Mouse (Mus musculus) limb, embryonic 14.5 days (tissue): Measurements from ENCODE around the gene Plekhm2. TPM values are rescaled to one million over a fixed set of nuclear protein-coding genes. Genes with fewer than 3 reads are reported as not detected.

Experiments used
- ATAC-seq: fragments of 200-750 bp; cut with Nextera tagmentation; 2 replicates; pipeline ENCODE4 v1.8.0; 2017; ENCODE audit warnings: low read depth, moderate number of reproducible peaks, moderate TSS enrichment; ENCODE audit not compliant: low FRiP score
- DNase-seq: peaks from one replicate; pipeline ENCODE4 v3.0.0-alpha.2; 2015; ENCODE audit warnings: low spot score
- H3K27ac ChIP-seq: fragments of 300-500 bp; sonication (generic); replicated peaks from 2 replicates; pipeline ENCODE4 v1.5.1; 2014; ENCODE audit warnings: low read depth, mild to moderate bottlenecking, low read length, moderate library complexity, mixed read lengths
- H3K27me3 ChIP-seq: fragments of 300-500 bp; sonication (generic); 2 replicates; pipeline ENCODE4 v1.6.1; 2014; ENCODE audit warnings: low read length, mixed read lengths; ENCODE audit not compliant: control insufficient read depth, insufficient read depth
- H3K36me3 ChIP-seq: fragments of 300-500 bp; sonication (generic); 2 replicates; pipeline ENCODE4 v1.6.1; 2014; ENCODE audit warnings: mild to moderate bottlenecking, low read length, moderate library complexity, mixed read lengths; ENCODE audit not compliant: control insufficient read depth, insufficient read depth
- H3K4me1 ChIP-seq: fragments of 300-500 bp; sonication (generic); 2 replicates; pipeline ENCODE4 v1.6.1; 2014; ENCODE audit warnings: antibody characterized with exemption, low read length, mixed read lengths; ENCODE audit not compliant: control insufficient read depth, insufficient read depth
- H3K4me2 ChIP-seq: fragments of 300-500 bp; sonication (generic); replicated peaks from 2 replicates; pipeline ENCODE4 v1.6.1; 2014; ENCODE audit warnings: low read depth, mild to moderate bottlenecking, low read length, moderate library complexity; ENCODE audit not compliant: severe bottlenecking
- H3K4me3 ChIP-seq: fragments of 300-500 bp; sonication (generic); replicated peaks from 2 replicates; pipeline ENCODE4 v1.5.1; 2014; ENCODE audit warnings: low read length
- H3K9ac ChIP-seq: fragments of 300-500 bp; sonication (generic); 2 replicates; pipeline ENCODE4 v1.6.1; 2014; ENCODE audit warnings: mild to moderate bottlenecking, low read depth, low read length, moderate library complexity; ENCODE audit not compliant: severe bottlenecking
- H3K9me3 ChIP-seq: fragments of 300-500 bp; sonication (generic); 2 replicates; pipeline ENCODE4 v1.6.1; 2016; ENCODE audit warnings: low read length; ENCODE audit not compliant: control insufficient read depth
- POLR2A ChIP-seq: fragments of 200-500 bp; IDR thresholded peaks from 2 replicates; pipeline ENCODE4 v1.8.0; 2012; ENCODE audit warnings: inconsistent platforms, mild to moderate bottlenecking, moderate library complexity, borderline replicate concordance; ENCODE audit not compliant: insufficient read depth, insufficient read length; ENCODE audit errors: extremely low read depth
- WGBS: fragments of 180-500 bp; shearing (Covaris S2); extraction: QIAGEN DNeasy Blood & Tissue Kit; methylation state at CpG from one replicate; pipeline ENCODE4 v1.1.7; 2014; 5-methylcytosine and 5-hydroxymethylcytosine counted together
- polyA plus RNA-seq, 2 experiments: library from polyadenylated mRNA; depleted of rRNA in 1 of 2; stranded (reverse) in 1 of 2; unstranded in 1 of 2; fragments of >200 nt; fragmentation: Nextera tagmentation in 1 of 2; extraction: Ambion mirVana in 1 of 2; gene quantifications; 2 replicates each; pipeline versions ENCODE4 v1.2.1 to v1.2.3; 2012 to 2014

The Plekhm2 gene
- polyA plus RNA-seq, 2 experiments, result 4.9 to 51.8 TPM

- Histone ChIP-seq H3K4me2 (no peak overlapping the region), H3K27me3 (no peaks in the 10 kb centered on the region), H3K9ac (no peak overlapping the region), H3K36me3 (peaks cover 41% of the 10 kb centered on the region), H3K27ac (no peak overlapping the region), H3K4me3 (no peak overlapping the region), H3K9me3 (no peaks in the 10 kb centered on the region), H3K4me1 (peaks cover 10% of the 10 kb centered on the region)
- 98% methylated on average over 7 of the region's 7 CpGs for WGBS
- TF ChIP-seq POLR2A, result no peak
- no peak for DNase-seq
- ATAC-seq, result no peak
These were observed 87.8 kb downstream of the Plekhm2 start for GRCm38 (mm10) chr4:141576877-141577276.

- no peak for TF ChIP-seq POLR2A
- DNase-seq, result no peak
These were observed 88.3 kb downstream of the Plekhm2 start for GRCm38 (mm10) chr4:141576404-141576803.

More at GRCm38 (mm10) chr4:141576404-141576803, 88.3 kb downstream of the Plekhm2 start:
- H3K27ac ChIP-seq, result no peak overlapping the region
- peaks cover 10% of the 10 kb centered on the region for H3K4me1 ChIP-seq
- no peak overlapping the region for H3K4me2 ChIP-seq
- 84% methylated on average over 11 of the region's 11 CpGs for WGBS
- no peak for ATAC-seq
- H3K9me3 ChIP-seq, result no peaks in the 10 kb centered on the region
- H3K36me3 ChIP-seq, result peaks cover 39% of the 10 kb centered on the region
- no peak overlapping the region for H3K4me3 ChIP-seq
- no peaks in the 10 kb centered on the region for H3K27me3 ChIP-seq
- H3K9ac ChIP-seq, result no peak overlapping the region

Other genes with a start within 250 kb of the Plekhm2 start
- gene Clcnkb, start 248.9 kb downstream of the Plekhm2 start, polyA plus RNA-seq (2012; rRNA removed), result 0.21 TPM in 1 of 2 replicates, not detected in the other
- gene Clcnkb, start 248.9 kb downstream of the Plekhm2 start, polyA plus RNA-seq (2014; fragmentation: Nextera tagmentation; extraction: Ambion mirVana), result 0.51 TPM in 1 of 2 replicates, not detected in the other
- 3.0 and 3.2 TPM in 2 replicates for gene Hspb7, start 244.1 kb downstream of the Plekhm2 start, polyA plus RNA-seq (2012; rRNA removed)
- gene Hspb7, start 244.1 kb downstream of the Plekhm2 start, polyA plus RNA-seq (2014; fragmentation: Nextera tagmentation; extraction: Ambion mirVana), result 0.43 and 1.3 TPM in 2 replicates
- gene Srarp, start 228.8 kb downstream of the Plekhm2 start, polyA plus RNA-seq (2012; rRNA removed), result not detected in 2 replicates
- not detected in 2 replicates for gene Srarp, start 228.8 kb downstream of the Plekhm2 start, polyA plus RNA-seq (2014; fragmentation: Nextera tagmentation; extraction: Ambion mirVana)
- 48.5 and 55.0 TPM in 2 replicates for gene Zbtb17, start 220.2 kb downstream of the Plekhm2 start, polyA plus RNA-seq (2012; rRNA removed)
- gene Zbtb17, start 220.2 kb downstream of the Plekhm2 start, polyA plus RNA-seq (2014; fragmentation: Nextera tagmentation; extraction: Ambion mirVana), result 29.0 and 30.5 TPM in 2 replicates
- 15.9 and 16.2 TPM in 2 replicates for gene Spen, start 126.3 kb downstream of the Plekhm2 start, polyA plus RNA-seq (2012; rRNA removed)
- gene Spen, start 126.3 kb downstream of the Plekhm2 start, polyA plus RNA-seq (2014; fragmentation: Nextera tagmentation; extraction: Ambion mirVana), result 12.2 and 13.1 TPM in 2 replicates
- 52.2 and 59.7 TPM in 2 replicates for gene Fblim1, start 58.8 kb downstream of the Plekhm2 start, polyA plus RNA-seq (2012; rRNA removed)
- 33.7 and 43.2 TPM in 2 replicates for gene Fblim1, start 58.8 kb downstream of the Plekhm2 start, polyA plus RNA-seq (2014; fragmentation: Nextera tagmentation; extraction: Ambion mirVana)
- 0.49 and 0.54 TPM in 2 replicates for gene Tmem82, start 46.3 kb downstream of the Plekhm2 start, polyA plus RNA-seq (2012; rRNA removed)
- 0.21 TPM in 1 of 2 replicates, not detected in the other for gene Tmem82, start 46.3 kb downstream of the Plekhm2 start, polyA plus RNA-seq (2014; fragmentation: Nextera tagmentation; extraction: Ambion mirVana)
- 0.16 and 0.26 TPM in 2 replicates for gene Slc25a34, start 41.1 kb downstream of the Plekhm2 start, polyA plus RNA-seq (2012; rRNA removed)
- gene Slc25a34, start 41.1 kb downstream of the Plekhm2 start, polyA plus RNA-seq (2014; fragmentation: Nextera tagmentation; extraction: Ambion mirVana), result not detected in 2 replicates
- gene Rsc1a1, start 20.7 kb upstream of the Plekhm2 start, polyA plus RNA-seq (2012; rRNA removed), result 9.0 and 11.5 TPM in 2 replicates
- gene Rsc1a1, start 20.7 kb upstream of the Plekhm2 start, polyA plus RNA-seq (2014; fragmentation: Nextera tagmentation; extraction: Ambion mirVana), result 1.5 and 1.7 TPM in 2 replicates
- gene Ddi2, start 58.5 kb upstream of the Plekhm2 start, polyA plus RNA-seq (2012; rRNA removed), result 21.9 and 22.1 TPM in 2 replicates
- 18.5 and 20.0 TPM in 2 replicates for gene Ddi2, start 58.5 kb upstream of the Plekhm2 start, polyA plus RNA-seq (2014; fragmentation: Nextera tagmentation; extraction: Ambion mirVana)
- gene Agmat, start 81.8 kb upstream of the Plekhm2 start, polyA plus RNA-seq (2012; rRNA removed), result 0.21 TPM in 1 of 2 replicates, not detected in the other
- gene Agmat, start 81.8 kb upstream of the Plekhm2 start, polyA plus RNA-seq (2014; fragmentation: Nextera tagmentation; extraction: Ambion mirVana), result not detected in 2 replicates
- gene Dnajc16, start 126.0 kb upstream of the Plekhm2 start, polyA plus RNA-seq (2012; rRNA removed), result 11.9 and 12.4 TPM in 2 replicates
- 2.8 and 3.2 TPM in 2 replicates for gene Dnajc16, start 126.0 kb upstream of the Plekhm2 start, polyA plus RNA-seq (2014; fragmentation: Nextera tagmentation; extraction: Ambion mirVana)
- gene Casp9, start 128.7 kb upstream of the Plekhm2 start, polyA plus RNA-seq (2012; rRNA removed), result 20.4 and 24.8 TPM in 2 replicates
- gene Casp9, start 128.7 kb upstream of the Plekhm2 start, polyA plus RNA-seq (2014; fragmentation: Nextera tagmentation; extraction: Ambion mirVana), result 11.2 and 13.8 TPM in 2 replicates
- 0.19 and 0.47 TPM in 2 replicates for gene Cela2a, start 161.3 kb upstream of the Plekhm2 start, polyA plus RNA-seq (2012; rRNA removed)
- gene Cela2a, start 161.3 kb upstream of the Plekhm2 start, polyA plus RNA-seq (2014; fragmentation: Nextera tagmentation; extraction: Ambion mirVana), result not detected in 2 replicates
- gene Ctrc, start 181.5 kb upstream of the Plekhm2 start, polyA plus RNA-seq (2012; rRNA removed), result 0.08 TPM in 1 of 2 replicates, not detected in the other
- gene Ctrc, start 181.5 kb upstream of the Plekhm2 start, polyA plus RNA-seq (2014; fragmentation: Nextera tagmentation; extraction: Ambion mirVana), result not detected in 2 replicates
- 57.8 and 71.4 TPM in 2 replicates for gene Efhd2, start 210.0 kb upstream of the Plekhm2 start, polyA plus RNA-seq (2012; rRNA removed)
- gene Efhd2, start 210.0 kb upstream of the Plekhm2 start, polyA plus RNA-seq (2014; fragmentation: Nextera tagmentation; extraction: Ambion mirVana), result 45.7 and 49.8 TPM in 2 replicates